Mouse (Mus musculus): ENCODE measurements at regions not wholly inside any gene's neighbourhood (a gene's known extent, or its start where the extent isn't known, plus 50 kb on each side); places are given as distances from the start of the nearest gene placed in this dataset.
A peak's percentile ranks its signal among the peaks of the same experiment; 100 is the strongest.

DNA sequence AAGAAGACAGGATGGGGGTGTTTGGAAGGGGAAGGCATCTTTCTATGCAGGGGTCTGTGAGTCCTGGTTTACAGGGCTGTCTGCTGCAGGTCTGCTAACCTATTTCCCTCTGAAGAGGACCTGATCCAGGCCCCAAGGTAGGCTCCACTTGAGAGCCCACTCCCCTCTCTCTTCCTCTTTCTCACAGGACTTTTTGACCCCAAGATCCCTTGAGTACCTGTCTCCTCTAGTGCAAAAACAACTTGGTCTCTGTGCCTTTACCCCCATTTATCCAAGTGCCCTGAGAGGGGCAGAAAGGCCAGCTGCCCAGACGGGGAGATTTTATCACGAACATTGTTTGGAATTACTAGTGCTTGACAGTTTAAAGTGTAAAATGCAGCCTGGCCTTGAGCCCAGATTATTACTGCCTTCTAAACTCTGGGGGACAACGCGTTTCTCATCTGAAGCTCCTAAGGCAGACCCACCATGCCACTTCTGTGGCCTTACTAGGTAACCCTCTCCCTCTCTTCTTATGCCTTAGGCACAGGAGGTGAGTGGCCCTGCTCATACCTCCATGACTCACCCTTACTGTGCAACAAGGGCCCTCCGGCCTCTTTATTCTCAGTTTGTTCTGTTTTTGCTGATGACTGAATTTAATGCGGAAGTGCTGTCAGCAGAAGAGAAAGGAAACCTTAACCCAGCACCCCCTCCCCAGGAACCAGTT, 117.8 kb downstream of the Tomm20 start:
- 70% methylated on average over 6 of the region's 6 CpGs for WGBS
- H3K4me3 ChIP-seq, result no peak overlapping the region
- no peak overlapping the region for H3K4me2 ChIP-seq
- no peaks in the 10 kb centered on the region for H3K9me3 ChIP-seq
- H3K9ac ChIP-seq, result no peak overlapping the region
- no peak for ATAC-seq (ENCODE audit: low FRiP score, low read depth)
- peak overlapping the region; percentile 93 for H3K27ac ChIP-seq (replicated peaks)
- H3K36me3 ChIP-seq, result no peaks in the 10 kb centered on the region
- H3K4me1 ChIP-seq (replicated peaks), result peaks cover 28% of the 10 kb centered on the region
- no peaks in the 10 kb centered on the region for H3K27me3 ChIP-seq

DNA sequence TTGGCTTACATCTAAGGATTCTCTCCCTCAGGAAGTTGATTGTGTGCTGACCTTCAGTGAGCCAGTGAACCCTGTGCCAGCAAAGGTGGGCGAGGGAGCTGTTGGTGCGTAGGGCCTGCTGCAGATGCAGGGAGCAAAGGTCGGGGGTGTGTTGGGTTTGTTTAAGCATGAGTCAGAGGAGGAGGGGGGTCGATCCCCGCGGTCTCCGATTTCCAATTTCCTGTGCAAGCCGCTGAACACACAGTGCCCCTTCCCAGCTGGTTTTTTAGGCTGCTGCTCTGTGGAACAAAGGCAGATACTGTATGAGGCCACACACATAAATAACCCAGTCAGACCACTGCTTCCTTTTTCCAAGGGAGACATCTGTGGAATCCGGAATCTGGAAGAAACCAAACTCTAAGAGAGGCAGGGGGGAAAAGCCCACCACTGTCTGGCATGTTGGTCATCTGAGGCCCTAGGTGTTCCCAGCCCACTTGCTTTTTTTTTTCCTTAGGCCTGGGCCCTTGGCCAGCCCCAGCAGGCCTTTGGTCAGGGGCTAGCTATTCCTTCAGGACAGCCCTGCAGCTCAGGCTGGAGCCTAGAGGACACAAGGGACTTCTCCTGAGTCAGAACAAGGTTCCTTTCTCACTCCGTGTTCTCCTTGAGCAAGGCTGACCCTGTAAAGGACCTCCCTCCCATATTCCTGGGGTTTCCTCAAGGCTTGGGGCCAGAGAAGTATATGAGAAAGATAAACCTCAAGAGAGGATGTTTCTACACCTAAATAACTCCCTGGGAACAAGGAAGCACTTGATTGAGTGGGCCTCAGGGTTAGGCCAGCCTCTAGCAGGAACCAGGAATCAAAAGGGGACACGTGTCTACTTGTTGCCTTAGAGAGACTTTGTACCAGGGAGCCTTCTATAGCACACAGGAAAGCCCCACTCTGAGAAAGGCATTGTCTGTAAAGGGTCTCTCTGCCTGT, 119.0 kb downstream of the Tomm20 start:
- WGBS, result 2% methylated on average over 11 of the region's 11 CpGs
- peak overlapping the region; percentile 8; the same call in 1 of the 2 replicates for H3K9ac ChIP-seq
- peaks cover 28% of the 10 kb centered on the region for H3K4me1 ChIP-seq (replicated peaks)
- no peaks in the 10 kb centered on the region for H3K27me3 ChIP-seq
- no peak overlapping the region for H3K4me3 ChIP-seq
- H3K36me3 ChIP-seq, result no peaks in the 10 kb centered on the region
- peak; percentile 88 for ATAC-seq (ENCODE audit: low FRiP score, low read depth)
- peak overlapping the region; percentile 35 for H3K4me2 ChIP-seq
- peak overlapping the region; percentile 93 for H3K27ac ChIP-seq (replicated peaks)
- H3K9me3 ChIP-seq, result no peaks in the 10 kb centered on the region

DNA sequence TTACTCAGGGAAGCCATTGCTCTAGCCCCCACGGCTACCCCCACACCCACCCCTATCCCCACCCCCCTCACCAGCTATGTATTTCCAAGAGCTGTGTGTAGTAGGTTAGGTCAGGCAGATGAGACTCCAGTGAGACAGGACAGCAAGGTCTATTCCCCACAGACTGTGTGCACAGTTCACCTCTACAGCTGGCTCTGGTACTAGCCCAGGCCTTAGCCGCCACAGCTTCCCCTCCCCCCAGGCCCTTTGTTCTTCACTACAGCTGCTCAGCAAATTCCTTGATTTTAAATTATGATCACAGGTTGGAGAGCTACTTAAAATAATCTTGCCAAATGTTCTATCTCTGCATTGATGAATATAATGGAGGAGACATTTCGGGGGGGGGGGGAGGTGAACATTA, 119.8 kb downstream of the Tomm20 start:
- Histone ChIP-seq H3K9me3 (no peaks in the 10 kb centered on the region), H3K4me3 (no peak overlapping the region), H3K9ac (no peak overlapping the region), H3K4me2 (peak overlapping the region; percentile 35), H3K27ac (replicated peaks) (peak overlapping the region; percentile 93), H3K4me1 (replicated peaks) (peaks cover 28% of the 10 kb centered on the region), H3K36me3 (no peaks in the 10 kb centered on the region), H3K27me3 (no peaks in the 10 kb centered on the region)
- WGBS, result 13% methylated on average over 3 of the region's 3 CpGs
- peak; percentile 76; the same call in 1 of the 2 replicates for ATAC-seq (ENCODE audit: low FRiP score, low read depth)

DNA sequence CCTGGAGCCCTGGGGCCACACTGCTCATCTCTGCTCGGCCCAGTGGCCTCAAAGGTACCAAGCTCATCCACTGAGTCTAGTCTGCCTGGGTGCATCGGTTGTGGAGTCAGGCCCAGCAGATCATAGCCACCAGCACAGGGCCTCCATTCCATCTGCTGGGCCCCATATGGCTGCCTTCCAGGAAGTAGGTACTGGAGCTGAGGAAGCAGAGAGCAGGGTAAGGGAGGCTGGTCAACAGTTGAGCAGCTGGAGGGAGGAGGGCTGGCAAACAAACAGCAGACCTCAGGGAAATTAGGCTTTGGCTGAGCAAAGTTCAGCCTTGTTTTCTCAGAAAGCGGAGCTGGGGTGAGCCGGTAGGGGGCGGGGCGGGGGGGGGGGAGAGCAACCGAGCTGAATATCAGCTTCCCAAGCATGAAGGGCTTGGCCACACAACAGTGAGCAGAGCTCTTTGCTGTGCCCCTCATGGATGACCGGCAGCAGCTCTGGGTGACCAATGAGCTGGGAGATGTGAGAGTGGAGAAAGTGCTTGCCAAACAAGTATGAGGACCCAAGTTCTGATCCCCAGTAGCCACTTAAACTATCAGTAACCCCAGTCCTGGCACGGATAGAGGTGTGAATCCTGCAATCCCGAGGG, 121.0 kb downstream of the Tomm20 start:
- no peak overlapping the region for H3K4me2 ChIP-seq
- H3K9ac ChIP-seq, result no peak overlapping the region
- no peaks in the 10 kb centered on the region for H3K36me3 ChIP-seq
- no peak overlapping the region for H3K4me3 ChIP-seq
- no peaks in the 10 kb centered on the region for H3K27me3 ChIP-seq
- WGBS, result 47% methylated on average over 10 of the region's 10 CpGs
- no peaks in the 10 kb centered on the region for H3K9me3 ChIP-seq
- ATAC-seq (ENCODE audit: low FRiP score, low read depth), result peak; percentile 42; the same call in 1 of the 2 replicates
- H3K4me1 ChIP-seq (replicated peaks), result peaks cover 28% of the 10 kb centered on the region
- H3K27ac ChIP-seq (replicated peaks), result peak overlapping the region; percentile 93

DNA sequence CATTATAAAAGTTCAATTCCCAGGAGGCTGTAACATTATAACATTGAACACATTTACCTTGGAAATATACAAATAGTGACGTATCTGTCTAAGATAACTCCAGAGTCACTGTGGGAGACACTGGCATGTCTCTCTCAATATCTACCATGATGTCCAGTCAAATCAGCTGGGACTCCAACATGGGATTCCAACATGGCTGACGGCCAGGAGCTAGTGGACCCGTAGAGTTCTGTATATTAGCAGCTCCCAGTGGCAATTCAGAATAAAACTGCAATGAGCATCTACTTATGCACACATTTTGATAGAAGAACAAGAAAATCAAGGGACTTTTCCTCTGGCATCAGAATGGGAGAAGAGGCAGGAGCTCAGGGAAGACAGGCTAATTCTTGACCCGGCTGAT, 123.4 kb downstream of the Tomm20 start:
- no peak overlapping the region for H3K27ac ChIP-seq (replicated peaks)
- no peaks in the 10 kb centered on the region for H3K36me3 ChIP-seq
- 94% methylated on average over 4 of the region's 4 CpGs for WGBS
- no peak overlapping the region for H3K4me3 ChIP-seq
- ATAC-seq (ENCODE audit: low FRiP score, low read depth), result no peak
- H3K27me3 ChIP-seq, result no peaks in the 10 kb centered on the region
- no peak overlapping the region for H3K9ac ChIP-seq
- no peak overlapping the region for H3K4me2 ChIP-seq
- peaks cover 18% of the 10 kb centered on the region for H3K4me1 ChIP-seq (replicated peaks)
- H3K9me3 ChIP-seq, result no peaks in the 10 kb centered on the region

DNA sequence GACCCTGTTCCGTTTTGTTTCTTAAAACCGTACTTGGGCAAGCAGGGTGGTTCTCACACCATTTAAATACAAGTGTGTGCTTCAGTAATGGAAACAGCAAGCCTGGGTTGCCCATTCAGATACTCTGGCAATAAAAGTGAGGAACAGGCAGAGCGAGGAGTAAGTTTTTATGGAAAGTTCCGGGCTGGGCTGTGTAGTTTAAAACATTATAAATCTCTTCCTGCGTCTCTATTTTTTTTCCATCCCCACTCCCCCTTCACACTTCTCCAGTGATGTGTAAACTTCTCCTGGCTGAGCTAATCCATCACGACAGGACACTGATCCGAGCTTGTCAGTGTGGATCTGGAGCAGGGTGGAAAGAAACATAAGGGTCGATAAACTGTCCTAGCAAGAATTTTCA, 124.4 kb downstream of the Tomm20 start:
- H3K4me1 ChIP-seq (replicated peaks), result peaks cover 8% of the 10 kb centered on the region
- no peak overlapping the region for H3K27ac ChIP-seq (replicated peaks)
- H3K4me2 ChIP-seq, result no peak overlapping the region
- H3K4me3 ChIP-seq, result no peak overlapping the region
- H3K27me3 ChIP-seq, result no peaks in the 10 kb centered on the region
- no peak overlapping the region for H3K9ac ChIP-seq
- no peak for ATAC-seq (ENCODE audit: low FRiP score, low read depth)
- H3K36me3 ChIP-seq, result no peaks in the 10 kb centered on the region
- H3K9me3 ChIP-seq, result no peaks in the 10 kb centered on the region
- WGBS, result 74% methylated on average over 8 of the region's 8 CpGs

DNA sequence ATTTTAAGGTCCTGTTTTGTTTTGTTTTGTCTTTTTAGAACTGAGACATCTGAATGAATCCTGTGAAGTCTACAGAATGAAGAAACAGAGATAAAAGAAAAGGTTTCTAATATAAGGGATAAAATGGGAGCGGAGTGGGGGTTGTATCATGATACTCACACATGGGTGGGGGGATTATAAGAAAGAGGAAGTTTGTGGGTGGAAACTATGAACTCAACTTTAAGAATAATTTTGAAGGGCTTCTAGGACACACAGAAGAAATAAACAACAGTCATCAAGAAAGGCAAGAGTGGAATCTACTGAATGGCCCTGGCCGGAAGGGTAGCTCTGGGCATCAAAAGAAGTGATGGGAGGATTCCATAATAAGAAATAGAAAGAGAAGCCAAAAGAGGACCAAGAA, 125.1 kb downstream of the Tomm20 start:
- Histone ChIP-seq H3K9me3 (no peaks in the 10 kb centered on the region), H3K9ac (no peak overlapping the region), H3K36me3 (no peaks in the 10 kb centered on the region), H3K4me1 (replicated peaks) (peaks cover under 1% of the 10 kb centered on the region), H3K27me3 (no peaks in the 10 kb centered on the region), H3K4me3 (no peak overlapping the region), H3K4me2 (no peak overlapping the region), H3K27ac (replicated peaks) (no peak overlapping the region)
- no peak for ATAC-seq (ENCODE audit: low FRiP score, low read depth)
- WGBS, result 97% methylated on average over 2 of the region's 2 CpGs

DNA sequence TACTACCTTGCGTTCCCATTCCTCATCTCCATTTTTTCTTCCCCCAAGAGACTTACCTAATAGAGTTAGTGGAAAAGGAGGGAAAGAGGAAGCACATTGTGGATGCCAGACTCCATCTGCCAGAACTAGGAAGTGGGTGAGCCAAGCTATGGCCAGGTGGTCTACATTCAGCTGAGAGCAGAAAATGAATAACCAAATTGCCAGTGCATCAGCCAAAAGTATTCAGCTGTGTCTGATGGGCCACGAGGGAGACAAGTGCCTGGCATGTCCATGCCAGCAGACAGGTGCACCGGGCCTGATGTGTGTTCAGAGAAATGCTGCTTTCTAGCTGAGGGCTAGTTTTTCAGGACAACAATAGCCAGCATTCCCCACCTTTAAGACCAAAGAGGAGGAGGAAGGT, 126.4 kb downstream of the Tomm20 start:
- Histone ChIP-seq H3K27me3 (no peaks in the 10 kb centered on the region), H3K27ac (replicated peaks) (no peak overlapping the region), H3K36me3 (no peaks in the 10 kb centered on the region), H3K4me2 (no peak overlapping the region), H3K9me3 (no peaks in the 10 kb centered on the region), H3K4me1 (replicated peaks) (no peaks in the 10 kb centered on the region), H3K4me3 (no peak overlapping the region), H3K9ac (no peak overlapping the region)
- WGBS, result 60% methylated on average over 3 of the region's 3 CpGs
- ATAC-seq (ENCODE audit: low FRiP score, low read depth), result no peak

DNA sequence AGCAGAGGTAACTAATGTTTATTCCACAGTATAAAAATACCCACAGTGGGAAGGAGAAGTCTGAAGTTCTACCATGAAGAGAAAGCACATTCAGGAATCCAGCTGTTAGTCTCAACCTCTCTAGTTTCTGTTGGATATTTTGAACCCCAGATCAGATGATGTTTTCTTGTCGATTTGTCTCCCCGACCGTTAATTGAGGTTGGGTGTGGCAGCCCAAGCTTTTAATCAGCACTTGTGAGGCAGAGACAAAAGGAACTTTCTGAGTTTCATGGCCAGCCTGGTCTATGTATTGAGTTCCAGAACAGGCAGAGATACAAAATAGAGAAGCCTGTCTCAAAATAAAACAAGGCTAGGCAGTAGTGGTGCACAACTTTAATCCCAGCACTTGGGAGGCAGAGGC, 129.5 kb downstream of the Tomm20 start:
- Histone ChIP-seq H3K36me3 (no peaks in the 10 kb centered on the region), H3K4me1 (replicated peaks) (no peaks in the 10 kb centered on the region), H3K4me3 (no peak overlapping the region), H3K27ac (replicated peaks) (no peak overlapping the region), H3K4me2 (no peak overlapping the region), H3K9me3 (no peaks in the 10 kb centered on the region), H3K9ac (no peak overlapping the region), H3K27me3 (no peaks in the 10 kb centered on the region)
- 95% methylated on average over 3 of the region's 3 CpGs for WGBS
- no peak for ATAC-seq (ENCODE audit: low FRiP score, low read depth)

DNA sequence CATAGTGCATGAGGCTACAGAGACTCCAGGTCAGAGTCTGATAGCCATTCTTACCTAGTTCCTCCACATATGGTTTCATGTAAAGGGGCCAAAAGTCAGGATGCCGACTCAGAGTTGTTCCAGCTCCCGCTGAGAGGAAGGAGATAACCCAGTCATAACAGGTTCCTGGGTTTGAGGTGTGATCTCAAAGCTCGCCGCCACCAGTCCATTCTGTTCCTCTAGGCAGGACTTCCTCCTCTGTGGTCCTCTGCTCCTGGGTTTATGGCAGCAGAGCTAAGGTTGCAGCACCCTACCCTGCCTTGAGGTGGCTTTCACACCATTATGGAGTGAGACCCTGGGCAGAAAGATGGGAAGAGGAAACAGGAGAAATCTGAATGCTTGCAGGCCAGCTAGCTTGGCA, 131.2 kb downstream of the Tomm20 start:
- no peaks in the 10 kb centered on the region for H3K4me1 ChIP-seq (replicated peaks)
- WGBS, result 91% methylated on average over 4 of the region's 4 CpGs
- no peaks in the 10 kb centered on the region for H3K9me3 ChIP-seq
- H3K36me3 ChIP-seq, result no peaks in the 10 kb centered on the region
- H3K4me3 ChIP-seq, result no peak overlapping the region
- no peak overlapping the region for H3K27ac ChIP-seq (replicated peaks)
- H3K27me3 ChIP-seq, result no peaks in the 10 kb centered on the region
- H3K9ac ChIP-seq, result no peak overlapping the region
- no peak for ATAC-seq (ENCODE audit: low FRiP score, low read depth)
- no peak overlapping the region for H3K4me2 ChIP-seq

DNA sequence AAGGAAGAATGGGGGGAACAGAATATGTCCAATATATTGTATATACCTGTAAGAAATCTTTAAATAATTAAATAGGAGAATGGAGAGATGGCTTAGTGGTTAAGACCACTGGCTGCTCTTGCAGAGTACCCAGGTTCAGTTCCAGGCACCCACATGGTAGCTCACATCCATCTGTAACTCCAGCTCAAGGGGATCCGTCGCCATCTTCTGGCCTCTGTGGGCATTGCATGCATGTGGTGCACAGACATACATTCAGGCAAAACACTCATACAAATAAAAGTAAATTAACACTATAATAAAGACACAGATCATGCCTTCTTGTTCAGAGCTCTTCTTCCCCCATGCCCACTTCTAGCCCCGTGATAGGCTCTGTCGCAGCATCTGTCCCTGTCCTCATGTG, 132.0 kb downstream of the Tomm20 start:
- WGBS, result 74% methylated on average over 4 of the region's 4 CpGs
- H3K36me3 ChIP-seq, result no peaks in the 10 kb centered on the region
- H3K27me3 ChIP-seq, result no peaks in the 10 kb centered on the region
- H3K9me3 ChIP-seq, result no peaks in the 10 kb centered on the region
- no peak overlapping the region for H3K27ac ChIP-seq (replicated peaks)
- H3K4me3 ChIP-seq, result no peak overlapping the region
- no peak overlapping the region for H3K4me2 ChIP-seq
- ATAC-seq (ENCODE audit: low FRiP score, low read depth), result no peak
- H3K9ac ChIP-seq, result no peak overlapping the region
- no peaks in the 10 kb centered on the region for H3K4me1 ChIP-seq (replicated peaks)

DNA sequence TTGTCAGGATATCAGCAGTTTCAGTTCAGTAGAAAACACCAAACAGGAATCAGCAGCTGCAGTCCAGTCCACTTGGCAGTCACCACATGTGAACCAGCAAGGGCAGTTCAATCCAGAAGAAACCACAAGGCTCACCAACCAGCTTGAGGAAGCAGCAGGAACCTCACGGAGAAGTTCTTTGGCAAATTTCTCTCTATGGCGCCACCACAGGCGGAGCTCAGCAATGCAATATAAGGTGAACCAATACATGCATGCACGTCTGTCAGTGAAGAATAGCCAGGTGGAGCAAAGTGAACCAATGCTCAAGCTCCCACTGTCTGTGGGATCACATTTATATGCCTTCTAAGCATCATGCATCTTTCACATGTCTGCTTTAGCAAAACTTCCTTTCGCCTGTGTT, 132.9 kb downstream of the Tomm20 start:
- H3K4me1 ChIP-seq (replicated peaks), result no peaks in the 10 kb centered on the region
- no peak overlapping the region for H3K4me2 ChIP-seq
- no peak overlapping the region for H3K9ac ChIP-seq
- no peaks in the 10 kb centered on the region for H3K36me3 ChIP-seq
- no peak overlapping the region for H3K27ac ChIP-seq (replicated peaks)
- H3K4me3 ChIP-seq, result no peak overlapping the region
- 89% methylated on average over 5 of the region's 5 CpGs for WGBS
- H3K9me3 ChIP-seq, result no peaks in the 10 kb centered on the region
- H3K27me3 ChIP-seq, result no peaks in the 10 kb centered on the region
- ATAC-seq (ENCODE audit: low FRiP score, low read depth), result no peak

Measured in hindbrain, embryonic 15.5 days (tissue).